Mouse (Mus musculus): ENCODE measurements around the gene Urb1. TPM values are rescaled to one million over a fixed set of nuclear protein-coding genes. Genes with fewer than 3 reads are reported as not detected.
"Not testable (repeated sequence)": the region's sequence is repeated elsewhere in the genome, so short reads cannot be mapped to it uniquely, and the experiment has no call there.

Gene Urb1
- total and polyA plus RNA-seq, 3 experiments, result 21.1 to 34.5 (median 29.4) TPM

GRCm38 (mm10) chr16:90826041-90826440 is 15.8 kb upstream of the Urb1 start:
- H3K9ac ChIP-seq (ENCODE audit: insufficient read depth, low read depth), result no peak overlapping the region
- DNase-seq (ENCODE audit: extremely low read depth), result no peak
- no peaks in the 10 kb centered on the region for H3K79me2 ChIP-seq (replicated peaks; ENCODE audit: control insufficient read depth, extremely low read depth, insufficient read depth, poor library complexity, severe bottlenecking)
- peaks cover 7% of the 10 kb centered on the region for H3K9me3 ChIP-seq (replicated peaks; ENCODE audit: low read length)
- TF ChIP-seq POLR2A (IDR thresholded peaks at IDR 0.05; ENCODE audit: low read depth, low read length), result no peak
- TF ChIP-seq ELF1 (IDR thresholded peaks at IDR 0.05; ENCODE audit: low read depth, low read length), result no peak
- TF ChIP-seq KAT2A (IDR thresholded peaks at IDR 0.05; ENCODE audit: insufficient replicate concordance, low read length), result no peak
- TF ChIP-seq EP300 (IDR thresholded peaks at IDR 0.05; ENCODE audit: low read length), result no peak
- TF ChIP-seq NELFE (IDR thresholded peaks at IDR 0.05; ENCODE audit: low read depth, low read length), result no peak
- no peak for TF ChIP-seq MYC (IDR thresholded peaks at IDR 0.05; ENCODE audit: low read depth, low read length)
- TF ChIP-seq MAZ (IDR thresholded peaks at IDR 0.05; ENCODE audit: low read depth, low read length), result no peak
- TF ChIP-seq IRF4 (IDR thresholded peaks at IDR 0.05; ENCODE audit: low read depth, low read length), result no peak
- TF ChIP-seq UBTF (IDR thresholded peaks at IDR 0.05; ENCODE audit: low read depth, low read length), result no peak
- TF ChIP-seq RAD21 (IDR thresholded peaks at IDR 0.05; ENCODE audit: low read depth, low read length), result no peak
- TF ChIP-seq BHLHE40 (IDR thresholded peaks at IDR 0.05; ENCODE audit: low read depth, low read length), result no peak
- H3K27me3 ChIP-seq (replicated peaks), result peaks cover 8% of the 10 kb centered on the region
- H3K36me3 ChIP-seq (replicated peaks in 1 of 2; ENCODE audit: control insufficient read depth in 1 of 2, insufficient read depth in 1 of 2, low read length in 1 of 2), result no peaks in the 10 kb centered on the region
- H3K4me2 ChIP-seq (ENCODE audit: insufficient read depth, low read depth, poor library complexity, severe bottlenecking), result no peak overlapping the region
- dilution Hi-C loops (cut with MboI; ENCODE audit: extremely low pct_ligation_motif_present, extremely low pct_unique_long_range_greater_than_20kb, low sequenced_read_pairs), result no loop called here
- in situ Hi-C loops (cut with MboI; ENCODE audit: low pct_ligation_motif_present, low pct_unique_long_range_greater_than_20kb, low sequenced_read_pairs), result no loop called here
- H3K4me3 ChIP-seq (replicated peaks in 1 of 3; ENCODE audit: low read depth in 2 of 3, low read length in 2 of 3, poor library complexity in 1 of 3), result no peak overlapping the region
- no peaks in the 10 kb centered on the region for H3K4me1 ChIP-seq (ENCODE audit: control insufficient read depth in 1 of 2, insufficient read depth in 2 of 2)
- H3K27ac ChIP-seq (ENCODE audit: insufficient read depth, low read depth), result no peak overlapping the region

- H3K9me3 ChIP-seq (replicated peaks; ENCODE audit: low read length); dilution Hi-C loops (cut with MboI; ENCODE audit: extremely low pct_ligation_motif_present, extremely low pct_unique_long_range_greater_than_20kb, low sequenced_read_pairs); in situ Hi-C loops (cut with MboI; ENCODE audit: low pct_ligation_motif_present, low pct_unique_long_range_greater_than_20kb, low sequenced_read_pairs): not testable (repeated sequence)
These were observed 13.8 kb upstream of the Urb1 start for GRCm38 (mm10) chr16:90823986-90824385.

DNA sequence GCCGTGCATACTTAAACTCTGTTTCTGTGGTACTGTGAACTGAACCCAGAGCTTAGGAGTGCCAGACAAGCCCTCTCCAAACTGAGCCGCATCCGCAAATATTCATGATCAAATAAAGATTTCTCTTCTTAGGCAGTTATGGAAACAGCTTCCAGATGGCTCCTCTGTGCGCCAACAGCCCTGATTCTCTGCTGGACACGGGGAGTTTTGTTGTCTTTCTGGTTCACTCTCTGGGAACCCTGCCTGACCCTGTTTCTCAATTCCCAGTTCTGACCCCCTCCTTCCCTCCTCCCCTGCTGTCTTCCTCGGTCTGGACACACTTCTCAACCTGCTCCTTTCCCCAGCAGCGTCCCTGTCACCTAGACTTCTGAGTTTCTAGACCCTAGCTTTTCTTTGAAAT is 12.8 kb upstream of the Urb1 start:
- Histone ChIP-seq H3K9ac (ENCODE audit: insufficient read depth, low read depth) (no peak overlapping the region), H3K9me3 (replicated peaks; ENCODE audit: low read length) (no peaks in the 10 kb centered on the region), H3K27ac (ENCODE audit: insufficient read depth, low read depth) (no peak overlapping the region), H3K4me2 (ENCODE audit: insufficient read depth, low read depth, poor library complexity, severe bottlenecking) (no peak overlapping the region), H3K79me2 (replicated peaks; ENCODE audit: control insufficient read depth, extremely low read depth, insufficient read depth, poor library complexity, severe bottlenecking) (no peaks in the 10 kb centered on the region), H3K4me3 (replicated peaks in 1 of 3; ENCODE audit: low read depth in 2 of 3, low read length in 2 of 3, poor library complexity in 1 of 3) (no peak overlapping the region), H3K4me1 (ENCODE audit: control insufficient read depth in 1 of 2, insufficient read depth in 2 of 2) (no peaks in the 10 kb centered on the region), H3K27me3 (replicated peaks) (peaks cover 22% of the 10 kb centered on the region), H3K36me3 (replicated peaks in 1 of 2; ENCODE audit: control insufficient read depth in 1 of 2, insufficient read depth in 1 of 2, low read length in 1 of 2) (no peaks in the 10 kb centered on the region)
- TF ChIP-seq UBTF (IDR thresholded peaks at IDR 0.05; ENCODE audit: low read depth, low read length), result no peak
- TF ChIP-seq MXI1 (IDR thresholded peaks at IDR 0.05; ENCODE audit: low read depth, low read length), result no peak
- DNase-seq (ENCODE audit: extremely low read depth), result no peak
- in situ Hi-C loops (cut with MboI; ENCODE audit: low pct_ligation_motif_present, low pct_unique_long_range_greater_than_20kb, low sequenced_read_pairs) (no loop called here), dilution Hi-C loops (cut with MboI; ENCODE audit: extremely low pct_ligation_motif_present, extremely low pct_unique_long_range_greater_than_20kb, low sequenced_read_pairs) (no loop called here)

More at GRCm38 (mm10) chr16:90823986-90824385, 13.8 kb upstream of the Urb1 start:
- DNase-seq (ENCODE audit: extremely low read depth); H3K4me2 ChIP-seq (ENCODE audit: insufficient read depth, low read depth, poor library complexity, severe bottlenecking); H3K27ac ChIP-seq (ENCODE audit: insufficient read depth, low read depth); H3K4me3 ChIP-seq (replicated peaks in 1 of 3; ENCODE audit: low read depth in 2 of 3, low read length in 2 of 3, poor library complexity in 1 of 3); H3K9ac ChIP-seq (ENCODE audit: insufficient read depth, low read depth); H3K4me1 ChIP-seq (ENCODE audit: control insufficient read depth in 1 of 2, insufficient read depth in 2 of 2); H3K79me2 ChIP-seq (replicated peaks; ENCODE audit: control insufficient read depth, extremely low read depth, insufficient read depth, poor library complexity, severe bottlenecking); H3K36me3 ChIP-seq (replicated peaks in 1 of 2; ENCODE audit: control insufficient read depth in 1 of 2, insufficient read depth in 1 of 2, low read length in 1 of 2): not testable (repeated sequence)
- H3K27me3 ChIP-seq (replicated peaks), result peaks cover 20% of the 10 kb centered on the region

Data from CH12.LX (cell line).